Mouse (Mus musculus) intestine, embryonic 16.5 days (tissue): ENCODE measurements around the gene Cipc. TPM values are rescaled to one million over a fixed set of nuclear protein-coding genes. Genes with fewer than 3 reads are reported as not detected.

ENCODE experiments used
- ATAC-seq: fragments of 200-750 bp; cut with Nextera tagmentation; 2 replicates; pipeline ENCODE4 v1.8.0; 2017; ENCODE audit warnings: moderate TSS enrichment, moderate library complexity
- H3K27ac ChIP-seq: fragments of 300-500 bp; sonication (generic); 2 replicates; pipeline ENCODE4 v1.5.1; 2014; ENCODE audit warnings: mild to moderate bottlenecking, low read length
- H3K27me3 ChIP-seq: fragments of 300-500 bp; sonication (generic); replicated peaks from 2 replicates; pipeline ENCODE4 v1.6.1; 2014; ENCODE audit warnings: low read length, control low read depth, mixed read lengths; ENCODE audit not compliant: control insufficient read depth, insufficient read depth
- H3K36me3 ChIP-seq: fragments of 300-500 bp; sonication (generic); 2 replicates; pipeline ENCODE4 v1.6.1; 2014; ENCODE audit warnings: low read length, control low read depth; ENCODE audit not compliant: control insufficient read depth, insufficient read depth
- H3K4me1 ChIP-seq: fragments of 300-500 bp; sonication (generic); 2 replicates; pipeline ENCODE4 v1.6.1; 2014; ENCODE audit warnings: low read length, control low read depth, mixed read lengths; ENCODE audit not compliant: control insufficient read depth, insufficient read depth
- H3K4me2 ChIP-seq: fragments of 300-500 bp; sonication (generic); 2 replicates; pipeline ENCODE4 v1.6.1; 2014; ENCODE audit warnings: low read depth, low read length, control low read depth
- H3K4me3 ChIP-seq: fragments of 300-500 bp; sonication (generic); 2 replicates; pipeline ENCODE4 v1.5.1; 2014; ENCODE audit warnings: mild to moderate bottlenecking, low read length
- H3K9ac ChIP-seq: fragments of 300-500 bp; sonication (generic); 2 replicates; pipeline ENCODE4 v1.6.1; 2014; ENCODE audit warnings: low read depth, low read length
- H3K9me3 ChIP-seq: fragments of 300-500 bp; sonication (generic); 2 replicates; pipeline ENCODE4 v1.6.1; 2016; ENCODE audit warnings: low read length, control low read depth; ENCODE audit not compliant: control insufficient read depth
- WGBS: fragments of 180-500 bp; shearing (Covaris S2); extraction: QIAGEN DNeasy Blood & Tissue Kit; methylation state at CpG from one replicate; pipeline ENCODE4 v1.1.7; 2014; 5-methylcytosine and 5-hydroxymethylcytosine counted together
- polyA plus RNA-seq: library from polyadenylated mRNA; unstranded; fragments of >200 nt; fragmentation: Nextera tagmentation; extraction: Ambion mirVana; gene quantifications from 2 replicates; pipeline ENCODE4 v1.2.1, GENCODE M21; 2015

Gene Cipc
- polyA plus RNA-seq, 1 experiment from 2014 or later = 9.5 TPM

DNA sequence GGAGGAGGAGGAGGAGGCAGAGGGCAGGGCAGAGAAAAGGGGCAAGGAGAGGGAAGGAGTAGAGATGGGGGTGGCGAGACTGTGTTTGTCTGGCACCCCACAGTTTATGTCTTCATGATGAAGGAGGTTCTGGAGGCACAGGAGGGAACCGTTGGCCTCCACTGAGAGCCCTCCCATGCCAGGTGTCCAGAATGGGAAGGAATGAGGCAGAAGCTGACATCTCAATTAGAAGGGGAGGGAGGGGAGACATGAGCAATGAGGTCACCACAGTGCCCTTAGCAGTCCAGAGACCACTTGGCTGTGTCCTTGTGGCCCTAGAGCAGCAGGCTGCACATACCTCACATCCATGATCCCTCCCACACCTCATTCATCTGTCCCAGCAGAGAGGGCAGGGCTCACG, 47.9 kb downstream of the Cipc start:
- 58% methylated on average over 3 of the region's 3 CpGs for whole genome bisulfite sequencing
- no peaks in the 10 kb centered on the region for H3K9me3 ChIP-seq
- no peaks in the 10 kb centered on the region for H3K36me3 ChIP-seq
- no peak overlapping the region for H3K4me2 ChIP-seq
- H3K4me3 ChIP-seq = no peak overlapping the region
- H3K27me3 ChIP-seq = peaks cover 21% of the 10 kb centered on the region
- H3K9ac ChIP-seq = no peak overlapping the region
- H3K27ac ChIP-seq = no peak overlapping the region
- ATAC-seq = no peak
- peaks cover 6% of the 10 kb centered on the region; the same call in 1 of the 2 replicates for H3K4me1 ChIP-seq

DNA sequence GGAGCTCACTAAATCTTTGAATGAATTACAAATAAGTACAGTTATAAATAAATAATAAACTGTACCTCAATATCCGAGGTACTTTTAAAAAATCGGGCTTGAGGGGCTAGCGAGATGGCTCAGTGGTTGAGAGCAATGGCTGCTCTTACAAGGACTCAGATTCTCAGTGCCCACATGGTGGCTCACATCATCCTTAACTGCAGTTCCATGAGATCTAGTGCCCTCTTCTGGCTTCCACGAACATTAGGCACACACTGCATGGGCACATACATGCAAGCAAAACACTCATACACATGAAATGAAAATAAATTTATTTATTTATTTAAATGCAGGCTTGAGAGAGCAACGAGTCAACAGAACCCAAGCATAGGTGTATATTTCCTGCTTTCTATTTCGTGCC, 49.1 kb downstream of the Cipc start:
- WGBS = 73% methylated on average over 6 of the region's 6 CpGs
- H3K4me3 ChIP-seq = no peak overlapping the region
- no peak overlapping the region for H3K9ac ChIP-seq
- H3K4me2 ChIP-seq = no peak overlapping the region
- H3K36me3 ChIP-seq = no peaks in the 10 kb centered on the region
- no peak for ATAC-seq
- no peak overlapping the region for H3K27ac ChIP-seq
- H3K4me1 ChIP-seq = no peaks in the 10 kb centered on the region
- H3K9me3 ChIP-seq = no peaks in the 10 kb centered on the region
- peaks cover 10% of the 10 kb centered on the region for H3K27me3 ChIP-seq

DNA sequence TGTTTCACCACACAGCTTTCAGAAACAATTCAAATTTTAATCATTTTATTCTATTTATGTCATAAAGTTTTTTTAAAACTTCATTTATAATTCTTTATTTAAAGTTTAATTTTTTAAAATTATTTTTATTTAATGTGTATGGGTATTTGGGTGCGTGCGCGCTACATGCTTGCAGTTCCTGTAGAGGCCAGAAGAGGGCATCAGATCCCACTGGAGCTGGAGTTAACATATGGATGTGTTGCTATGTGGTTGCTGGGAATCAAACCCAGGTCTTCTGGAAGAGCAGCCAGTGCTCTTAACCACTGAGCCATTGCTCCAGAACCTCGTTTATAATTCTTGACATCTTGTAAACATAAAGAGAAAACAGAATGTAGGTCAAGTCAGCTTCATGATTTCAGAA, 51.9 kb downstream of the Cipc start:
- no peaks in the 10 kb centered on the region for H3K4me1 ChIP-seq
- H3K27me3 ChIP-seq = no peaks in the 10 kb centered on the region
- ATAC-seq = no peak
- WGBS = 76% methylated on average over 4 of the region's 4 CpGs
- no peaks in the 10 kb centered on the region for H3K36me3 ChIP-seq
- H3K9ac ChIP-seq = no peak overlapping the region
- no peak overlapping the region for H3K4me3 ChIP-seq
- no peak overlapping the region for H3K4me2 ChIP-seq
- no peak overlapping the region for H3K27ac ChIP-seq
- H3K9me3 ChIP-seq = no peaks in the 10 kb centered on the region

DNA sequence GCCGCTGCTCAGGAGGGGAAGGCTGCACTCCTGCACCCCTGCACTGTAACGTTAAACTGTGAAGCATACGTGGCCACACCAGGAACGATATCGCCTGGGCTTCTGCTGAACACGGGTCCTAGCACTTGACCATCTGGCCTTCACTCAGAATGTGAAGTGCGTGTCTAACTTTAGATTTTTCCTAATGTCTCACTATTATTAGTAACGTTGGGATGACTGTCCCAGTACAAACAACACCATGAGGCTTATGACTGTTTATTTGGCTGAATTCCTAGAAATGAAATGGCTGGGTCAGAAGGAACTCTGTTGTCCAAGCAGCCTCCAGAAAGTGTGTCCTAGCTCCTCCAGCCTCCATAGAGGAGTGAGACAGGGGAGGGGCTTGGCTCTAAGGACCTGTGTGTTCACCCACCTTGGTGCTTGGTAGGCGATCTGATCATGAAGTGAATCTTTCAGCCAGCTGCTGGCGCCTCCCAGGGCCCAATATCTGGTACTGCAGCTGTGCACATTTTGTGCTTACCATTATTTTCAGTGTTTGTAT, 52.5 kb downstream of the Cipc start:
- Histone ChIP-seq H3K9ac (no peak overlapping the region), H3K4me3 (no peak overlapping the region), H3K36me3 (no peaks in the 10 kb centered on the region), H3K27me3 (no peaks in the 10 kb centered on the region), H3K9me3 (no peaks in the 10 kb centered on the region), H3K4me1 (no peaks in the 10 kb centered on the region), H3K4me2 (no peak overlapping the region), H3K27ac (no peak overlapping the region)
- ATAC-seq = no peak
- WGBS = 68% methylated on average over 10 of the region's 10 CpGs

DNA sequence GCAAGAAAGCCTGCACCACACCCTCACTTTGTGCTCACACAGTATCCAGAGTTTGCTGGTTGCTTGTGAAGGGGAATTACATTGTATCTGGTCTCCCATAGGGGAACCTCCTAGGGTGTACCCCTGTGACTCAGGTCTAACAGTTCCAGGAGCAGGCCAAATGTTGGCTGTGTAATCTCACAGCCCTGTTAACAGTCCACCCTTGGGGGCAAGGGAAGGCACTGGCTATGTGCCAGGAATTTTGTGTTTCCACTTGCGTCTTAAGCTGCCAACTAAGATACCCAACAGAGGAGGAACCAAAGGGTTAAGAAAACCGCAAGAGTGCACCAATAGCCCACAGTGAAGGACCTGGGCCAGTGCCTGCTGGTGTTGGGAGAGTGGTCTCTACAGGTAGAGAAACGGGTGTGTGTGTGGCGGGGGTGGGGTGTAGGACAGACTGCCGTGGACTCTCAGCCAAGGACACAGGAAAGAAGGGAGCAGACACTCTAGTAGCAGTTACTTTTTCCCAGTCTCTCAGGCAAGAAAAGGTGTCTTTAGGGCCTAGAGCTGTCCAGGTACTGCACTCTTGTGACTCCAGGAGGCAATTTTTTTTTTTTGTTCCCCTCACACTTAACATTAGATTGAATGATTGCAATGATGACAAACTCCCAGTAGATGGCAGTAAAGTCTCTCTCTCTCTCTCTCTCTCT, 53.5 kb downstream of the Cipc start:
- no peak for ATAC-seq

DNA sequence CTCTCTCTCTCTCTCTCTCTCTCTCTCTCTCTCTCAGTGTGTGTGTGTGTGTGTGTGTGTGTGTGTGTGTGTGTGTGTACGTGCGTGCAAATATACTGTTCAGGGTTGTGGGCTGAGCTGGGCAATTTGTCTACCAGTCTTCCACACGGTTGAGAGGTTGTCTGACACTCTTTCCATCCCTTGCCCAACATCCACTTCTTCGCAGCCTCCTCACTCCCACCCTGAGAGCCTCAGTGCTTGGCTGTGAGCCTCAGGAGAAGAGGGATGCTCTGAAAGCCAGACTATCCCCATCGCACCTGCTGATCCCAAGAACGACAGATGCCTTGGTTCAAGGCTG, 54.0 kb downstream of the Cipc start:
- 37% methylated on average over 6 of the region's 6 CpGs for WGBS
- Histone ChIP-seq H3K9me3 (no peaks in the 10 kb centered on the region), H3K36me3 (no peaks in the 10 kb centered on the region), H3K4me2 (no peak overlapping the region), H3K27me3 (no peaks in the 10 kb centered on the region), H3K4me3 (no peak overlapping the region), H3K27ac (no peak overlapping the region), H3K9ac (no peak overlapping the region), H3K4me1 (no peaks in the 10 kb centered on the region)
- ATAC-seq = no peak

More for the DNA sequence above, 53.5 kb downstream of the Cipc start:
- no peak overlapping the region for H3K27ac ChIP-seq
- H3K9me3 ChIP-seq = no peaks in the 10 kb centered on the region
- H3K4me2 ChIP-seq = no peak overlapping the region
- no peaks in the 10 kb centered on the region for H3K36me3 ChIP-seq
- WGBS = 57% methylated on average over 5 of the region's 5 CpGs
- no peak overlapping the region for H3K4me3 ChIP-seq
- no peak overlapping the region for H3K9ac ChIP-seq
- H3K4me1 ChIP-seq = no peaks in the 10 kb centered on the region
- H3K27me3 ChIP-seq = no peaks in the 10 kb centered on the region

- no peaks in the 10 kb centered on the region for H3K27me3 ChIP-seq
- no peaks in the 10 kb centered on the region for H3K36me3 ChIP-seq
- no peak overlapping the region for H3K9ac ChIP-seq
- no peaks in the 10 kb centered on the region for H3K9me3 ChIP-seq
- no peak overlapping the region for H3K27ac ChIP-seq
- H3K4me3 ChIP-seq = no peak overlapping the region
- H3K4me1 ChIP-seq = no peaks in the 10 kb centered on the region
- 46% methylated on average over 7 of the region's 7 CpGs for WGBS
- ATAC-seq = no peak
- no peak overlapping the region for H3K4me2 ChIP-seq
Observed at GRCm38 (mm10) chr12:87002209-87002608, 55.4 kb downstream of the Cipc start.

- Histone ChIP-seq H3K4me2 (no peak overlapping the region), H3K9ac (no peak overlapping the region), H3K36me3 (no peaks in the 10 kb centered on the region), H3K27ac (no peak overlapping the region), H3K4me1 (no peaks in the 10 kb centered on the region), H3K9me3 (no peaks in the 10 kb centered on the region), H3K4me3 (no peak overlapping the region), H3K27me3 (no peaks in the 10 kb centered on the region)
- no peak for ATAC-seq
- 71% methylated on average over 7 of the region's 7 CpGs for WGBS
Observed at GRCm38 (mm10) chr12:87002815-87003214, 56.0 kb downstream of the Cipc start.

GRCm38 (mm10) chr12:87003606-87004005, 56.8 kb downstream of the Cipc start:
- no peak overlapping the region for H3K27ac ChIP-seq
- 49% methylated on average over 3 of the region's 3 CpGs for WGBS
- no peaks in the 10 kb centered on the region for H3K9me3 ChIP-seq
- H3K36me3 ChIP-seq = no peaks in the 10 kb centered on the region
- H3K4me2 ChIP-seq = no peak overlapping the region
- no peak overlapping the region for H3K4me3 ChIP-seq
- H3K9ac ChIP-seq = no peak overlapping the region
- H3K27me3 ChIP-seq = no peaks in the 10 kb centered on the region; the same call in 1 of the 2 replicates
- no peak for ATAC-seq
- no peaks in the 10 kb centered on the region for H3K4me1 ChIP-seq

DNA sequence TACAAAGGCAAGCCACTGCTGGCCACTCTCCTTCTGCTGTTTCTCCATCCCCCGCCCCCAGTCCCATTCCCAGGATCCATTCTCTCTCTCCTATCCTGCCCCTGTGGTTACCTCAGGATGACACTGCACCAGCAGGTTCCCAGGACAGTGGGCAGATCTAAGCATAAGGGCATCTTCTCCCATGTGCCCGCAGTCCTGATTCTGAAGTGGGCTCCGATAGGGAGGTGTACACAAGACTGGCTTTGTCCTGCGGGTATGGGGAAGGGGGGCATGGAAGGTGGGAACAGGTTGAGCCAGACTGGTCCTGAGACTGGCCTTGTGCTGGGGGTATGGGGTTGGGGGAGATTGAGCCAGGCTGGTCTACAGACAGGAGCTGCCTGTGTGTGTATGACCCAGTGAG, 57.8 kb downstream of the Cipc start:
- WGBS = 81% methylated on average over 4 of the region's 4 CpGs
- no peak overlapping the region for H3K4me2 ChIP-seq
- no peaks in the 10 kb centered on the region for H3K4me1 ChIP-seq
- H3K36me3 ChIP-seq = no peaks in the 10 kb centered on the region
- no peak for ATAC-seq
- H3K9me3 ChIP-seq = no peaks in the 10 kb centered on the region
- H3K27ac ChIP-seq = no peak overlapping the region
- no peak overlapping the region for H3K4me3 ChIP-seq
- no peaks in the 10 kb centered on the region; the same call in 1 of the 2 replicates for H3K27me3 ChIP-seq
- H3K9ac ChIP-seq = no peak overlapping the region
